Mouse (Mus musculus): Measurements from ENCODE around the gene Nav2.

DNA sequence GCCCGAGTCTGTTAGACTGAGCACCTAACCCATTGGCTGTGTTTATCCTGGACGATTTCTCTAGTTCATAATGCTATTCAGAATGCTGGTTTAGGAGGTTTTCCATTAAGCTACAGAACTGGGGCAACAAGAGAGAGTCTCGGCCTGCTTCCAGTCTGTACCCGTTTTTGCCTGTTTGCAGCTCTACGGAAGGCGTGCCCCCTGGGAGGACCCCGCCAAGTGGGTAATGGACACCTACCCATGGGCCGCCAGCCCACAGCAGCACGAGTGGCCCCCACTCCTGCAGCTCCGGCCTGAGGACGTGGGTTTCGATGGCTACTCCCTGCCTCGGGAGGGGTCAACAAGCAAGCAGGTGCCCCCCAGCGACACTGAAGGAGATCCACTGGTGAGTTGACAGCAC lies 695.7 kb downstream of the Nav2 start:
- TF ChIP-seq POLR2A (IDR thresholded peaks at IDR 0.05; ENCODE audit: borderline replicate concordance, extremely low read depth, insufficient read depth, insufficient read length, poor library complexity, severe bottlenecking) = no peak
- TF ChIP-seq CTCF (IDR thresholded peaks at IDR 0.05; ENCODE audit: borderline replicate concordance, extremely low read depth, insufficient read depth, insufficient read length) = no peak
